Mouse (Mus musculus): Measurements from ENCODE around the gene Myo18b. TPM values are rescaled to one million over a fixed set of nuclear protein-coding genes. Genes with fewer than 3 reads are reported as not detected.

The Myo18b gene
- polyA plus RNA-seq, 2 experiments from 2014 or later: not detected

DNA sequence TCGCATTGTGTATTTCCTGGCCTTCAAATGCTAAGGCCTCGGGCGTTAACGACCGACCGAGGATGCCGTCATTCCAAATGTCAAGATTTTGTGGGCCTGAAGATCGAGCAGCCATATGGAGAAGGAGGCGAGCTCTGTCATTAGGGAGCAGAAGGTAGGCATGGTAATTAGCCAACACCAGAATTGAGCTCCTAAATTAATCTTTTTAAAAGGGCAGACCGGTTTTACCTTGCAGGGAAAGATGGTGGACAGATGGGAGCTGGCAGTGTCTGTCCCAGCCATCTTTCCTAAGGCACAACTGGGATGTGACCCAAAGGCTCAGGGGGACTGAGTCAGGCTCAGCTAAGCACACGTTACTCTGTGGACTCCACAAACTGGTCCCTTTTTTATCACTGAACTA is 151.6 kb downstream of the Myo18b start:
- no peak for ATAC-seq

DNA sequence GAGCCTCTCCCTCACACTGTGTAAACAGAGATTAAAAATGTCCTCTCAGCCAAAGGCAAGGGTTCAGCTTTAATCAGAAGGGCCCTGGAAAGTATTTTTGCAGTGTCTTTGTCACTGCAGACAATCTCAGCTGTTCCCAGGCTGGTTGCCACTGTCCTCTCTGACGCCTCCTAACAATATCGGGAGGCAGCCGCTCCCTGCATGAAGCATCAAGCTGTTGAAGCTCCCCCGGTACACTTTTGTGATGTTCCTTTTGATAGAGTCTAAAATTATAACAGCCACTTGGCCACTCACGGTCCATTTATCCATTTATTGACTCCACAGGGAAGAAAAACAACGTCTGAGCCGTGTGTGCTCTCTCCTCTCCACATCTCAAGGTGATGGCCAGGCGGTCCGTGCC is 153.0 kb downstream of the Myo18b start:
- no peak for ATAC-seq

DNA sequence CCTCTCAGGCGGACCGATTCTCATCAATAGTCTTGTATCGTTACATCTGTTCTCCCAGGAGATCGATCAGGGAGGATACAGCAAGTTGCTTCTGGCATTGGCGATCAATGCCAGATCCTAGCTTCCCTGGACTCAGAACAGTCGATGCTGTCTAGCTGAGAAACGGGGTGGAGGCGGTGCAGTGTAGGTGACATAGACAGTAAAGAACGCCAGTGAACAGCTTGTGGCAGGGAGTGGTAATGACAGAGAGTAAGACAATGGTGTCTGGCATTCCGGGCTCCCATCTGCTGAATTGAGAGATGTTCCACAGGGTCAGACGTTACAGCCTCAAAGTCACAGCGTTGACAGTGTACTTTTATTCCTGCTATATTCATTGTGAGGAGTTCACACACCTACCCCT is 155.5 kb downstream of the Myo18b start:
- no peak for ATAC-seq

DNA sequence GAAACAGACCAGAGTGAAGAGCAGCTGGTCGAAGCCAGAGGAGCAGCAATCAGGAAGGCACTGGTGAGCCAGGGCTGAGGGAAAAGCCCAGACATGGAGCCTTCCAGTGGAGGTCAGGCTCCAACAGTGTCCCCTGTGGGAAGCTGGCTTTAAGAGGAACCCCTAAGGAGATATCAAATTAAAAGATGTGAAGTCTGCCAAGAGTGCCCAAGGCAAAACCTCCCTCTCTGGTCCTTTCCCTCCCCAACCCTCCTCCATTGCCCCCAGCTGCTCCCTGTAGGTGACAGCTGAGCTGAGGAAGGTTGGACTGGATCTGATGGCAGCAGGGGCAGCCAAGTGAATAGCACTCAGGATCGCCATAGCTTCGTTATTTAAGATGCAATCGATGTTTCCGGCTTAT is 161.1 kb downstream of the Myo18b start:
- ATAC-seq: no peak

DNA sequence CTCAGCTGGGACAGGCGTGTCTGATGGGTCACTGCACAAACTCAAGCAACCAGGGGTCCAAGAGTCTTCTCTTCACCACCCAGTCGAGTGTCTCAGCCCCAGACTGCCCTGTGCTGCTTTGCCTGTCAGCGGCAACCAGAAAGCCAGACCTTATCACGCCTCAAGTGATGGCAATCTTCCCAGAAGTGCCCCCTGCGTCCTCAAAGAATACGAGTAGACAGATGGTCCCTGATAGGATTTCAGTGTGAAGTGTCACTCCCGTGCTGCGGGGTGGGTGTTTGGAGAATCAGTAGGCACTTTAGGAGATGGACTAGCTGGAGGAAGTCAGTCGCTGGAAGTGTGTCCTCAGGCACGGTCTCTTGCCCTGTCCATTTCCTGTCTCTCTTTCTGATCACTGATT is 165.6 kb downstream of the Myo18b start:
- no peak for ATAC-seq

DNA sequence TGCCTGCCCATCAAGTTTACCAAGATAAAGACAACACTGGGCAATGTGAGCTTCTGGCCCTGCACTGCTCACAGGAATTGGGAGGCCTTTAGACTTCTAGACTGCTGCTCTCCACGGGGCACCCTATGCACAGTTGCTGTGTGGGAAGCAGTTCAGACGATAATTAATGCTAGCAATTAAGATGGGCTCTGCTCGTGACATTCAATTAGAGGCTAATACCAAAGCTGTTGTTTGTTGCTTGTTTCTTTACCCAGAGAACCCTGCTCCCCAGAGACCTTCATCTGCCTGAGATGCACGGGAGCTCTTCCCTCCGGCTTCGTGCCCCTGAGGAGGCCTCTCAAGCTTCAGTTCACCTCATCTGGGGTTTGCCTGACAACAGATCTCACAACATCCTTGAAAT is 167.7 kb downstream of the Myo18b start:
- no peak for ATAC-seq

DNA sequence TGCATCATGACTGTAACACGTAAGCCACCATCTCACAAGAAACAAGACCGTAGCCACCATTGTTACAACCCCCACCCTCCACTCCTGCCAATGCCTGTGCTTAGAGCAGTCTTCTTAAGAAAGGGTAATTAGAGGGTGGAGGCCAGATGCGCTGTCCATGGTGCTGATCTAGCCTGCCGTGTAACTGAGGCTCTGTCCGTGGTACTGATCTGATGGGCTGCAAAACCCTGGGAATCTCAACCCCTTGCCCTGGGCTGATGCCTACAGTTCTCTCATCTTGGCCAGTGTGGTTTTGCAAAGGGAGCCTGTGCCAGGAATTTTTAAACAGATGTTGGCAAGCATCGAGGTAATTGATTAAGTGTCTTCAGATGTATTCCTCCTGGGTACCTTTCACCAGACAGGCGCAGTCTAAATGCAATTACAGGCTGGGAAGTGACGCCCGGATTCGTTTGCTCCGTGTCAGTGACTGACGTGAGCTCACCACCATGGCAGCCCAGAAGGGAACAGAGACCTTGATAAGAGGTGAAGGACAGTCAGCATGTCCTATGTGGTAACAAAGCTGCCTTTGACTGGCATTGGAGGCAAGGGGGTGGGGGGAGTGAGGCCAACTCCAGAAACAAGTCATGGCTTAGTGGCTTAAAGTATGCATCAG is 177.4 kb downstream of the Myo18b start:
- ATAC-seq: no peak

DNA sequence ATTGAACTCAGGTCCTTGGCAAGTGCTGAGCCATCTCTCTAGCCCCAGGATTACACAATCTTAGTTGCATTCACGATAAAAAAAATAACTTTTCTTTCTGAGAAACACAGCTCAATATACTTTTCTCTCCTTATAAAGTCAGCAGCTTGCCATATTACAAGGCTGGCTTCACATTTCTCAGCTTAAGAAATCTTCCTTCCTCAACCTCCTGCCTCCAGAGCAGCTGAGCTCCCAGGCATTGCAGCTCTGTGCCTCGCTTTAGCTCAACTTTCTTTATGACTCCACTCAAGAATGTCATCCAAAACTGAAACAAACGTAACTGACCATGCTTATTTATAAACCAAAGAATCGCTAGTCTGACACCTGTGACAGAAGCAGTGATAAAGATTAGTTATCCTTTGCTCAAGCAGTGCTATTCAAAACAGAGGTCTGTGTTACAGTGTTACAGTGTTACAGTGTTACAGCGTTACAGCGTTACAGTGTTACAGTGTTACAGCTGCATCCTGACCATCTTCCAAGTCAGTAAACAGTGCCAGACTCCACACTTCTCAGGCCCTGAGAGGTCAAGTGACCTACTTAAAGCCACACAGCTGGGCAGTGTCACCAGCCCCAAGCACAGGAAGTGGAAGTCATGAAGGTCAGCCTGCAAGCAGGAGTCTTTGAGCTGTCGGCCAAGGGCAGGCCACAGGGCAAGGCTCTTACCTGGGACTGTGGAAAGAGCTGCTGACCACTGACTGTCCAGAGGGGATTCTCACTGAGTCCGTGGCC is 181.3 kb downstream of the Myo18b start:
- ATAC-seq: no peak

DNA sequence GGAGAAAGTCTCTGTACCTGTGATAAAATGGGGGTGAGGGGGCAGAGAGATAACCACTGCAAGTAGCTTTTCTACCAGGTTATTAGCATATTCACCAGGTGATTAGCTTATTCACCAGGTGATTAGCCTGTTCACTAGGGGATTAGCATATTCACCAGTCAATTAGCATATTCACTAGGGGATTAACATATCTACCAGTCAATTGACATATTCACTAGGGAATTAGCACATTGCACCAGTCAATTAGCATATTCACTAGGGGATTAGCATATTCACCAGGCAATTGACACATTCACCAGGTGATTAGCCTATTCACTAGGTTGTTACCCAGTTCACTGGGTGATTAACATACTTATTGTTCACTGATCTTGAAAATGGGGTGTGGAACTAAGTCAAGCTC is 186.3 kb downstream of the Myo18b start:
- no peak for ATAC-seq

DNA sequence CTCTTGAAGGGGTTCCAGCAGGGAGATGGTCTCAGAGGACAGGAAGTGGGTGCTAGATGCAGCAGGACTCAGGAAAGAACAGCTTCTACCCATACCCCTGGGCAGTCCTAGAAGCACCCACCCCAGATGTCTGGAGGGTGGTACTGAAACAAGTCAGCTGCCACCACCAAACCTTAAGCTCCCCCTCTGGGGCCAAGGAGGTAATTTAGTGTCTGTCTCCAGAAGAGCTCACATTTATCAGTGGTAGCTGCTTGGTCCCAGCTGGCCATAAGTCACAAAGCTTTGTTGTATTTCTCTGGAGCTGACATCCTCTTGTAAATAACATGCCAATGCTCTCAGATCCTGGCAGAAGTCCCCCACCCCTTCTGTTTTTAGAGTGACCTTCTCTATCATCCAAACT is 187.7 kb downstream of the Myo18b start:
- ATAC-seq: no peak

DNA sequence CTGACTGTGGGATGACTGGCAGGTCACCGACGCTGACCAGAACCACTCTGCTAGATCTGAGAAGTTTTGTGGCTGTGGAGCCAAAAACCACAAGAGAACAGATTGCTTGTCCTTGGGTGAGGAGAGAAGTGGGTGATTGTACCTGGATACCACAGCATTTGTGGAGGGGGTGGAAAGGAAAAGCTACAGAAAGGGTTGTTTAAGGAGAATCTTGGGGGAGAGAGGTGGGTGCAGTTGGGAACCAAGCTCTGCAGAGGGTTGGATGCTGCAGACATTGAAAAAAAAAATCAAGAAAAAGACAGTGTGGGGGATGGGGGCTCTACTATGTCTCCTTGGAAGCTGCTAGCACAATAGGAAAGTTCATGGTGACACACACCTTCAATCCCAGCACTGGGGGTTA is 188.7 kb downstream of the Myo18b start:
- ATAC-seq: no peak

DNA sequence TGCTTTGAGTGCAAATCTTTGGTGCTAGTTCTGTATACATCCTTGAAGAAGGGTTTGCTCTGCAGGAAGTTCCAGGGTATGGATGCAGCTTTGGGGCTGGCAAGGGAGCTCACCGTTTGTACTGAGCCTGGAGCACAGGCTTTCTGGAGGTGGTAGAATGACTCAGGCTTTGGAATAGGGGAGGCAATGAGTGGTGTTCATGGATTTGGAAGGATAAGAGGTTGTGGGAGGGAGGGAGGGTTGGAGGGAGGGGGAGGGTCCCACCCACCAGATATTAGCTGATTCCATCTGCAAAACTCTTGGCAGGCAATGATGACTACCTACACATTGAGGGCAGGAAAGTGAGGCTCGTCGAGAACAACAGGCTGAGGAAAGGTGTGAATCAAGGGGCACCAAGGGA is 195.4 kb downstream of the Myo18b start:
- no peak for ATAC-seq

DNA sequence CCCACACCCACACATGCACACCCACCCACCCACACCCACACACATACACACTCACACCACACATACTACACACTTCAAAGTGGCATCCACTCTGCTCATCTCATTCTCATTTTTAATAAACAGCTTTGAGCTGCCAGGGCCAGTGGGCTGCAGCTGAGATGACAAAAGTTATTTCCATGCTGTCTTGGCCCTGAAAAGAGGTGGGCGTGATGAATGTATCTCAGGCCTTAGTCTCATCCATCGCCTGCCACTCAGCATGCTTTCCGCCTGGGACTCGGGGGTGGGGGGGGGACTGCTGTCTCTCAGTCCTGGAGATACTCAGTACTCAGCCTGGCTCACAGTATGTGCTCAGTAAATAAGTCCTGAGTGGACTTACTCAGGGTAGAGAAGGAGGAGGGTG is 199.5 kb downstream of the Myo18b start:
- ATAC-seq: no peak

DNA sequence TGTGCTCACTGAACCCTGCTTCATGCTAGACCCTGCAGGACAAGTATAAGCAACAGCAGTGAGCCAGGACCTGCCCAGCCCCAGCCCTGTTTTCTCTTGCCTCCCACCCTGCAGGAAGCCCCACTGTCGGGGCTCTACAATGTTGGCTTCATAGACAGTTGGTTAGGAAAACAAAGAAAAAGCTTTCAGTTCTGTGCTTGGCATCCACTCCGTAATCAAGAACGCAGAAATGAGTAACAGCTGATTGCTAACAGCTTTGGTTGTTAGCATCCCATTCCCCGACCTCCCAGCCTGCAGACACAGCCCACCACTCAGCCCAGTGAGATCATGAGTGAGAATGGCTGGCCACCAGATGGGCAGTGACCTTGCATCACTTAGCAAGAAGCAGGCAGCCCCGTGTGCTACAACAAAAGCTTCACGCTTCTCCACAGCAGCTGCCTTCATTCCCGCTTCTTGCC is 200.9 kb downstream of the Myo18b start:
- no peak for ATAC-seq

DNA sequence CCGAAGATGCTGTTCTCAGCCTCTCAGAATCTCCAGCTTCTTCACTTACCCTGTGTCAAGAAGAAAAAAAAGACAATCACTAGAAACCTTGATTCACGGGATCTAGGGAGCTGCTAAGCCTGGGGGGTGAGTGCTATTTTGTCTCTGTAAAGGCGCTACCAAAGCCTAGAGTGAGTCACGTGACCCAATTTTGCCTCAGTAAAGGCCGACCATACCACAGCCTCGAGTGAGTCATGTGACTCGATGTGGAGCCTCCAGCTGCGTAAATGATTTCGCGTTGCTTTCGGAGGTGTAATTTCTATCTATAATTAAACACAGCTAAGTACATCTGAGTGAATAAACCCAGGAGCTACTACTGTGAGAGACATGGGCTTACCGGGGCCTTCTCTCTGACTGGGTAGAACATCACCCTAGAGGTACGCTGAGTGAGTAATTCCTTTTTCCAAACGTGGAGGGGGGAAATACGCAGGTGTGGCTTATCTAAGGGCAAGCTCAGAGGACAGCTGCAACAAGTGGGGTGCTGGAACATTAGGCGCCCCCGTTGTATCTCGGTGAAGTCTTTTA is 202.8 kb downstream of the Myo18b start:
- no peak for ATAC-seq

DNA sequence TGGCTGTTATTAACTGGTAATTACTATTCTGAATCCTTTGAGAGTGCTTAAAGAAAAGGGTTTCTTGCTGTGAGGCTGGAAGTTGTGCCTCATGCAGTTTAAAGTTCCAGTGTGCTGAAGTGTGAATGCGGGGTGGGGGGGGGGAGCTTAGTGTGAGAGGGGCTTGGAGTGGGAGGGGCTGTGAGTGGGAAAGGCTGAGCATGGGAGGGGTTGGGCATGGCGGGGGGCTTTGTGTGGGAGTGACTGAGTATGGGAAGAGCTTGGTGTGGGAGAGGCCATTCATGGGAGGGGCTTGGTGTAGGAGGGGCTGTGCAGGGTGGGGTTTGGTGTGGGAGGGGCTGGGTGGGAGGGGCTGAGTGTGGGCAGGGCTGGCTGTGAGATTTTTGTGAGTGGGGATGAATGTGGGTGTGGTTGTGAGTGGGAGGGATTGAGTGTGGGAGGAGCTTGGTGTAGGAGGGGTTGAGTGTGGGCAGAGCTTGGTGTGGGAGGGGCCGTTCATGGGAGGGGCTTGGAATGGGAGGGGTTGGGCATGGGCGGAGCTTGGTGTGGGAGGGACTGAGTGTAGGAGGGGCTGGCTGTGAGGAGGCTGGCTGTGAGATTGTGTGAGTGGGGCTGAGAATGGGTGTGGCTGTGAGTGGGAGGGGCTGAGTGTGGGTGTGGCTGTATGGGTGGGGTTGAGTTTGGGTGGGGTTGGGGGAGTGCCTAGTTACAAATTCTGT is 208.9 kb downstream of the Myo18b start:
- ATAC-seq: no peak

DNA sequence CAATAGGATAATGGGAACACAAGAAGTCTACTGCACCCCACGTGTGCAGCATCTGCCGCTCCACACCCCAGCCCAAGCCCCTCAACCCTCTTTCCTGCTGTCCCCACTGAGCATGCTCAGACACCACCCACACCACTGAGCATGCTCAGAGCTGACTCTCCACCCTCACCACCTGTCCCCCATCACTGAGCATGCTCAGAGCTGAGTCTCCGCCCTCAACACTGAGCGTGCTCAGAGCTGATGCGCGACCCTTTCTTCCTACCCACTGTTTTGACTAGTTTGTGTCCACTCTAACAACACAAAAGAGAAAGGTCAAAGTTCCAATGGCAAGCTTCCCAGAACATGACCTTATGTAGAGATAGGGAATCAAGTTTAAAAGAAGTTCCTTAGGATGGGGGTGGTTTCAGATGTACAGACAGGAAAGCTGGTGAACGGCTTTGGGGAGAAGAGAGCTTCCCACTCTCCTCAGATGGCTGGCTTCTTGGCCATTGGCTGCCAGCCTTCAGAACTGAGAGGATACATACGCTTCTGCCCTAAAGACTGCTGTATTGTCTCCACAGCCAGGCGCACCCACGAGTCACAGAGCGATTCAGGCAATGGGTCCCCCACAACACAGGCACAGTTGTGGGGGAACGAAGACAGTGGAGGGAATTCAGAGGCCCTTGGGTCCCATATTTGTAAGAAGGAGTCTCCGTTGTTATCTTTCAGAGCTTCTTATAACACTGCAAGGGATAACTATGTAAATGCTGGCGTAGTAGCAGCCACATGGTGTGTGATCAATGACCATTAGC is 209.7 kb downstream of the Myo18b start:
- ATAC-seq: no peak

DNA sequence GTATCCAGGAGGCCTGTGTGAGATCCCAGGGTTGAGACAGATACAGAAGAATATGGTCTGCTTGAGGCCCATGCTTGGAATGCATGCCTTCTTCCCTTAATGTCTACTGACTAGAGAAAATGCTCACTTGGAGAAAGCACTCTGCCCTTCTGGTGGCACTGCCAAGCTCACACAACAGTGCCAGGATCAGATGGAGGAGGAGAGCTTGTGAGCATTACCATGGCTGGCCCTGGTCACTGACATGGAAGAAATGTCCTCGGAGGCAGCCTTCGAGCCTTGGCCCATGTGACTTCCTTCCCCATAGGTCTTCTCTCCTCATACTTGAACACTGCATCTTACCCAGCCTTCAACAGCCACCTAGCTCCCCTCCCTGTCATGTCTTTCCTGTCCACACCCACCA is 216.9 kb downstream of the Myo18b start:
- ATAC-seq: no peak

DNA sequence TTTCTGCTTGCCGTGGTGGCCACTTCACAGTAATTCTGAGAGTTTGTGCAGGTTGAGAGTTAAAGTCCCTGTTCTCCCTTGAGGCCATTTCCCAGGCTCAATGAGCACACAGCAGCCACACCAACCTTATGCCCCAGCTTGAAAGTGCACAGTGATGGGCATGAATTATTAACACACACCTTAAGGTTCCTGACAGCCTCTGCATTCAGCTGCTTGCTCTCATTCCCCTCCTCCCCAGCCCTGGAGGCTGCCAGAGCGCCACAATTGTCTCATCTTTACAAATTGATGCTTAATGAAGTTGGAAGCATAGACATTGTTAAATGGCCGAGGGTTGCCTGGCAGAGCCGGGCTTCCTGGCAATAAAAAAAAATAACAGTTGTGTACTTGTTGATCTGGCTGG is 218.0 kb downstream of the Myo18b start:
- no peak for ATAC-seq

DNA sequence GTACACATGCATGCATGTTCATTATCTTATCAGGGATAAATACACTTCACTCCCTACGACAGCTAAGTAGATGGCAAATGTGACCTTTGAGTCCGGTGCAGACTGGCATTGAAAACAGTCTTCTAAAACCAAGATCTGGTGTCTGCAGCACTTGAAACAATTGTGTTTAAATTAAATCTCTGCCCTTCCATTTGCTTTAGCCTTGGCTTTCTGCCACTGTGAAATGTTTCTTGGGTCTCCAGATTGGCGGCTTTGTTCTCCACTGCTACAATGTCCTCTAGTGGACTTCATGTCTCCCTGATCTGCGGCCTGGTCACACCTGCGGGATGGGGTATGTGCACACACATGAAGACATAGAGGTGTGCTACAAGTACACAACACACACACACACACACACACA is 221.4 kb downstream of the Myo18b start:
- no peak for ATAC-seq

DNA sequence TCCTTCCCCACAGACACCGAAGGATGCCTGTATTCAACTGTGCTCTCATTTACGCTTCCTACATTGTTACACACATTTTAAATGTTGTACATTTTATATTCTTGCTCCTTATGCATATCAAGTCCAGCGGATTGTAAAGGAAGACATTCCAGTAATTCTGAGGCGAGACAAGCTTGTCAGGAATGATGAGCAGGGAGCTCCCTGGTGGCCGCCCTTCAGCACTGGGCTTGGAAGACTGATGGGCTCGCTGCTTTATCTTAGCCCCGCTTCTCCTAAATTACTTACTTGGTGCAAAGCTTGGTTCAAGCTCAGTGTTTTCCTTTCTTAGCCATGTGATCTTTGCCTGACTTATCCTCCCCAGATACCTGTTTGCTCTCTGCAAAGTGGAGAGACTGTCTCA is 223.7 kb downstream of the Myo18b start:
- ATAC-seq: no peak

DNA sequence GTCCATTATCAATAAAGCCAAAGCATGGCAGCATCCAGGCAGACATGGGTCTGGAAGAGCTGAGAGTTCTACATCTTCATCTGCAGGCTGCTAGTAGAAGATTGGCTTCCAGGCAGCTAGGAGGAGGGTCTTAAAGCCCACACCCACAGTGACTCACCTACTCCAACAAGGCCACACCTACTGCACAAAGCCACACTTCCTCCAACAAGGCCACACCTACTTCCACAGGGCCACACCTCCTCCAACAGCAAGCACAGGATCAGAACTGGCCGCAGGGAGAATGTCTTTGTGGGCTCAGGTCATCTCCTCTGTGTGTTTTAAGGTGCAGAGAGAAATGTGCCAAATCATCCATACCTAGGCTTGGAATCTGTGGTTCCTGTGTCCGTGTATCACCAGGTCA is 224.2 kb downstream of the Myo18b start:
- no peak for ATAC-seq

DNA sequence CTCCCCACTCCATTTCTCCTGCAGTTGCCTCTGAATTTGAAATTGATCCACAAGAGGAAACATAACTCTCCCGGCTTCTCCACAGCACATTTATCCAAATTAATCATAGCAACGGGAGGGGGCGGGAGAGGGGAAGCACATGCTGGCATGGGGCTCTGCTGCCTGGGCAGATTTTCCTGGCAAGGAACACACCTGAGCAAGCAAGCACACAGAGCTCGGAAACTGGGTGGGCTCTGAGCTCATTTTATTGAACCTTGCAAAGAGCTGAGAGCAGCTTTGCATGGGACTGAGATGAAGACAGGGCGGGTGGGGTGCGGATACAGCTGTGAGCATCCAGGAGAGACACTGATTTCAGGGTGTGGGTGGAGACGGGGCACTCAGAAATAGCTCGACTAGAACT is 229.0 kb downstream of the Myo18b start:
- no peak for ATAC-seq

Data from activated CD4-positive, CD25-positive, alpha-beta regulatory T cell, adult 4 months (primary cell).